Mouse (Mus musculus) hindbrain, embryonic 12.5 days (tissue): ENCODE data around the gene Vmn2r12. TPM values are rescaled to one million over a fixed set of nuclear protein-coding genes. Genes with fewer than 3 reads are reported as not detected.
"Not testable (repeated sequence)": the region's sequence is repeated elsewhere in the genome, so short reads cannot be mapped to it uniquely, and the experiment has no call there.

Source experiments
- ATAC-seq: fragments of 200-750 bp; cut with Nextera tagmentation; 2 replicates; pipeline ENCODE4 v1.8.0; 2017; ENCODE audit warnings: moderate TSS enrichment; ENCODE audit not compliant: low FRiP score
- H3K27ac ChIP-seq: fragments of 300-500 bp; sonication (generic); 2 replicates; pipeline ENCODE4 v1.5.1; 2016; ENCODE audit warnings: mild to moderate bottlenecking
- H3K27me3 ChIP-seq: fragments of 300-500 bp; sonication (generic); 2 replicates; pipeline ENCODE4 v1.6.1; 2016; ENCODE audit warnings: mild to moderate bottlenecking
- H3K36me3 ChIP-seq: fragments of 300-500 bp; sonication (generic); 2 replicates; pipeline ENCODE4 v1.6.1; 2016; ENCODE audit warnings: mild to moderate bottlenecking
- H3K4me1 ChIP-seq: fragments of 300-500 bp; sonication (generic); 2 replicates; pipeline ENCODE4 v1.6.1; 2016
- H3K4me2 ChIP-seq: fragments of 300-500 bp; sonication (generic); replicated peaks from 2 replicates; pipeline ENCODE4 v1.6.1; 2016; ENCODE audit warnings: mild to moderate bottlenecking
- H3K4me3 ChIP-seq: fragments of 300-500 bp; sonication (generic); 2 replicates; pipeline ENCODE4 v1.5.1; 2016; ENCODE audit warnings: mild to moderate bottlenecking
- H3K9ac ChIP-seq: fragments of 300-500 bp; sonication (generic); 2 replicates; pipeline ENCODE4 v1.6.1; 2016; ENCODE audit warnings: mild to moderate bottlenecking, moderate library complexity
- H3K9me3 ChIP-seq: fragments of 300-500 bp; sonication (generic); replicated peaks from 2 replicates; pipeline ENCODE4 v1.6.1; 2016; ENCODE audit warnings: mild to moderate bottlenecking
- WGBS: fragments of 180-500 bp; shearing (Covaris S2); methylation state at CpG from one replicate; pipeline ENCODE4 v1.1.7; 2016; 5-methylcytosine and 5-hydroxymethylcytosine counted together
- polyA plus RNA-seq: library from polyadenylated mRNA; unstranded; fragments of >200 nt; fragmentation: Nextera tagmentation; extraction: Ambion mirVana; gene quantifications from 2 replicates; pipeline ENCODE4 v1.2.1, GENCODE M21; 2016

Gene Vmn2r12
- polyA plus RNA-seq, result not detected in 2 replicates

- not testable (repeated sequence) for ATAC-seq, H3K27ac ChIP-seq, H3K4me1 ChIP-seq, H3K36me3 ChIP-seq, H3K4me2 ChIP-seq, H3K27me3 ChIP-seq, H3K4me3 ChIP-seq, H3K9ac ChIP-seq, H3K9me3 ChIP-seq
- WGBS, result 91% methylated on average over 5 of the region's 5 CpGs
These were observed at the start of gene Vmn2r12 for GRCm38 (mm10) chr5:109097850-109098249. Gene Vmn2r12 (minus strand): TSS chr5:109097950.

- Histone ChIP-seq H3K4me1 (no peaks in the 10 kb centered on the region), H3K27ac (no peak overlapping the region), H3K4me3 (no peak overlapping the region), H3K4me2 (no peak overlapping the region), H3K9ac (no peak overlapping the region), H3K27me3 (no peaks in the 10 kb centered on the region), H3K9me3 (peaks cover 18% of the 10 kb centered on the region), H3K36me3 (no peaks in the 10 kb centered on the region)
- WGBS, result 76% methylated on average over 2 of the region's 2 CpGs
- no peak for ATAC-seq
These were observed 41.8 kb upstream of the Vmn2r12 start for GRCm38 (mm10) chr5:109139546-109139945.

GRCm38 (mm10) chr5:109136731-109137130, 39.0 kb upstream of the Vmn2r12 start:
- no peak for ATAC-seq
- H3K9me3 ChIP-seq, result peaks cover 18% of the 10 kb centered on the region
- H3K9ac ChIP-seq, result no peak overlapping the region
- no peak overlapping the region for H3K4me3 ChIP-seq
- no peaks in the 10 kb centered on the region for H3K27me3 ChIP-seq
- H3K27ac ChIP-seq, result no peak overlapping the region
- no peaks in the 10 kb centered on the region for H3K36me3 ChIP-seq
- 81% methylated on average over 2 of the region's 2 CpGs for WGBS
- no peak overlapping the region for H3K4me2 ChIP-seq
- no peaks in the 10 kb centered on the region for H3K4me1 ChIP-seq

- WGBS, result 81% methylated on average over 3 of the region's 3 CpGs
- not testable (repeated sequence) for H3K36me3 ChIP-seq, ATAC-seq, H3K27ac ChIP-seq, H3K4me1 ChIP-seq, H3K9ac ChIP-seq, H3K27me3 ChIP-seq, H3K4me3 ChIP-seq, H3K4me2 ChIP-seq, H3K9me3 ChIP-seq
These were observed 1.3 kb downstream of the Vmn2r12 start for GRCm38 (mm10) chr5:109096482-109096881.

GRCm38 (mm10) chr5:109072016-109072415, 25.7 kb downstream of the Vmn2r12 start:
- H3K4me1 ChIP-seq, H3K4me3 ChIP-seq, H3K27me3 ChIP-seq, H3K4me2 ChIP-seq, H3K9ac ChIP-seq, H3K27ac ChIP-seq, H3K9me3 ChIP-seq, ATAC-seq, H3K36me3 ChIP-seq: not testable (repeated sequence)
- 43% methylated on average over 4 of the region's 4 CpGs for WGBS

GRCm38 (mm10) chr5:109059469-109059868, 38.3 kb downstream of the Vmn2r12 start, which contains the start of gene Vmn2r11:
Gene Vmn2r11 (minus strand): TSS chr5:109059569.
- peaks cover 16% of the 10 kb centered on the region for H3K9me3 ChIP-seq
- WGBS, result 82% methylated on average over 3 of the region's 3 CpGs
- H3K4me2 ChIP-seq, ATAC-seq, H3K36me3 ChIP-seq, H3K4me1 ChIP-seq, H3K27ac ChIP-seq, H3K9ac ChIP-seq, H3K27me3 ChIP-seq, H3K4me3 ChIP-seq: not testable (repeated sequence)

GRCm38 (mm10) chr5:109055286-109055685, 42.5 kb downstream of the Vmn2r12 start:
- Histone ChIP-seq H3K27ac (no peak overlapping the region), H3K9me3 (peaks cover 11% of the 10 kb centered on the region), H3K4me3 (no peak overlapping the region), H3K27me3 (no peaks in the 10 kb centered on the region), H3K4me2 (no peak overlapping the region), H3K4me1 (no peaks in the 10 kb centered on the region), H3K36me3 (no peaks in the 10 kb centered on the region), H3K9ac (no peak overlapping the region)
- no peak for ATAC-seq
- 92% methylated on average over 1 of the region's 1 CpGs for WGBS

Other genes starting within 250 kb of the Vmn2r12 start
- gene Vmn2r9, start 245.3 kb downstream of the Vmn2r12 start, polyA plus RNA-seq, result not detected in 2 replicates
- gene Vmn2r10, start 91.4 kb downstream of the Vmn2r12 start, polyA plus RNA-seq, result not detected in 2 replicates
- not detected in 2 replicates for gene Vmn2r11, start 38.4 kb downstream of the Vmn2r12 start, polyA plus RNA-seq
- not detected in 2 replicates for gene Vmn2r13, start 94.2 kb upstream of the Vmn2r12 start, polyA plus RNA-seq
- not detected in 2 replicates for gene Vmn2r14, start 126.8 kb upstream of the Vmn2r12 start, polyA plus RNA-seq
- gene Vmn2r15, start 199.7 kb upstream of the Vmn2r12 start, polyA plus RNA-seq, result not detected in 2 replicates
- gene Vmn2r16, start 232.2 kb upstream of the Vmn2r12 start, polyA plus RNA-seq, result not detected in 2 replicates